Mouse (Mus musculus) heart, postnatal 10 days (tissue): ENCODE data around the gene Hpcal1. TPM values are rescaled to one million over a fixed set of nuclear protein-coding genes. Genes with fewer than 3 reads are reported as not detected.

Source experiments
- DNase-seq, 2 experiments: peaks; one replicate each; pipeline ENCODE4 v3.0.0; 2021
- intact Hi-C: fragments of 180-260 bp; cut with DNase I; formaldehyde crosslinking; loops from one replicate; pipeline ENCODE4 v1.15.1; 2025
- total RNA-seq, 2 experiments: library from RNA; stranded (reverse); gene quantifications; 2 replicates each; pipeline ENCODE4 v1.2.3; 2021

The Hpcal1 gene
- total RNA-seq: 10 to 100 TPM; 22.7 to 31.7 TPM

GRCm38 (mm10) chr12:17690564-17691281, at the start of gene Hpcal1:
Gene Hpcal1, plus strand, starts transcription at chr12:17690856.
- DNase-seq: peak; percentile 95 to 96
- intact Hi-C loops: loop anchor here (5.0 kb wide), 5 partner anchors 37 to 138 kb away; no protein-coding TSS in a partner anchor

- intact Hi-C loops: no loop called here
- no peak for DNase-seq
Observed at GRCm38 (mm10) chr12:17641269-17641668, 49.4 kb upstream of the Hpcal1 start.

GRCm38 (mm10) chr12:17644385-17645222, 46.1 kb upstream of the Hpcal1 start:
- no peak for DNase-seq
- intact Hi-C loops: no loop called here

- DNase-seq: no peak
- intact Hi-C loops: no loop called here
Observed at GRCm38 (mm10) chr12:17646457-17646856, 44.2 kb upstream of the Hpcal1 start.

- DNase-seq: no peak
- intact Hi-C loops: no loop called here
Observed at GRCm38 (mm10) chr12:17651223-17652095, 39.2 kb upstream of the Hpcal1 start.

GRCm38 (mm10) chr12:17652216-17653050, 38.2 kb upstream of the Hpcal1 start:
- no peak for DNase-seq
- intact Hi-C loops: no loop called here

GRCm38 (mm10) chr12:17653051-17653783, 37.4 kb upstream of the Hpcal1 start:
- intact Hi-C loops: no loop called here
- DNase-seq: no peak

- intact Hi-C loops: no loop called here
- DNase-seq: no peak
Observed at GRCm38 (mm10) chr12:17657561-17658195, 33.0 kb upstream of the Hpcal1 start.

- no peak for DNase-seq
- intact Hi-C loops: no loop called here
Observed at GRCm38 (mm10) chr12:17658521-17658920, 32.1 kb upstream of the Hpcal1 start.

- intact Hi-C loops: no loop called here
- peak; percentile 14 to 32 for DNase-seq
Observed at GRCm38 (mm10) chr12:17661483-17661920, 29.2 kb upstream of the Hpcal1 start.

GRCm38 (mm10) chr12:17663991-17664635, 26.5 kb upstream of the Hpcal1 start:
- no peak for DNase-seq
- intact Hi-C loops: no loop called here

- intact Hi-C loops: no loop called here
- DNase-seq: no peak
Observed at GRCm38 (mm10) chr12:17665906-17666326, 24.7 kb upstream of the Hpcal1 start.

- intact Hi-C loops: no loop called here
- peak; percentile 35 to 39 for DNase-seq
Observed at GRCm38 (mm10) chr12:17666616-17667015, 24.0 kb upstream of the Hpcal1 start.

GRCm38 (mm10) chr12:17673729-17674128, 16.9 kb upstream of the Hpcal1 start:
- DNase-seq: no peak
- intact Hi-C loops: no loop called here

GRCm38 (mm10) chr12:17674182-17674812, 16.4 kb upstream of the Hpcal1 start:
- DNase-seq: no peak
- intact Hi-C loops: no loop called here

- no peak for DNase-seq
- intact Hi-C loops: no loop called here
Observed at GRCm38 (mm10) chr12:17677743-17678142, 12.9 kb upstream of the Hpcal1 start.

GRCm38 (mm10) chr12:17679571-17679970, 11.1 kb upstream of the Hpcal1 start:
- DNase-seq: no peak
- intact Hi-C loops: no loop called here

- intact Hi-C loops: loop anchor here (10.0 kb wide), 1 partner anchor 317 kb away; no protein-coding TSS in a partner anchor
- DNase-seq: no peak
Observed at GRCm38 (mm10) chr12:17682161-17682560, 8.5 kb upstream of the Hpcal1 start.
